Mouse (Mus musculus) neural tube, embryonic 11.5 days (tissue): Measurements from ENCODE around the gene Cab39l. TPM values are rescaled to one million over a fixed set of nuclear protein-coding genes. Genes with fewer than 3 reads are reported as not detected.
"Not testable (repeated sequence)": the region's sequence is repeated elsewhere in the genome, so short reads cannot be mapped to it uniquely, and the experiment has no call there.

Experiments
- ATAC-seq: fragments of 200-750 bp; cut with Nextera tagmentation; 2 replicates; pipeline ENCODE4 v1.8.0; 2017; ENCODE audit warnings: moderate number of reproducible peaks, mild to moderate bottlenecking, moderate TSS enrichment, moderate library complexity; ENCODE audit not compliant: insufficient read depth, low FRiP score, low TSS enrichment
- DNase-seq: peaks from one replicate; pipeline ENCODE4 v3.0.0-alpha.2; 2015; ENCODE audit warnings: low spot score
- H3K27ac ChIP-seq: fragments of 300-500 bp; sonication (generic); 2 replicates; pipeline ENCODE4 v1.5.1; 2014; ENCODE audit warnings: low read depth, mild to moderate bottlenecking, low read length
- H3K27me3 ChIP-seq: fragments of 300-500 bp; sonication (generic); 2 replicates; pipeline ENCODE4 v1.6.1; 2014; ENCODE audit warnings: mild to moderate bottlenecking, low read length, mixed read lengths; ENCODE audit not compliant: control insufficient read depth, insufficient read depth
- H3K36me3 ChIP-seq: fragments of 300-500 bp; sonication (generic); 2 replicates; pipeline ENCODE4 v1.6.1; 2014; ENCODE audit warnings: mild to moderate bottlenecking, low read length, moderate library complexity, mixed read lengths; ENCODE audit not compliant: control insufficient read depth, insufficient read depth
- H3K4me1 ChIP-seq: fragments of 300-500 bp; sonication (generic); 2 replicates; pipeline ENCODE4 v1.6.1; 2014; ENCODE audit warnings: low read length, mixed read lengths; ENCODE audit not compliant: control insufficient read depth, insufficient read depth
- H3K4me2 ChIP-seq: fragments of 300-500 bp; sonication (generic); 2 replicates; pipeline ENCODE4 v1.6.1; 2014; ENCODE audit warnings: low read depth, mild to moderate bottlenecking, moderate library complexity
- H3K4me3 ChIP-seq: fragments of 300-500 bp; sonication (generic); 2 replicates; pipeline ENCODE4 v1.5.1; 2014; ENCODE audit warnings: low read depth, low read length
- H3K9ac ChIP-seq: fragments of 300-500 bp; sonication (generic); 2 replicates; pipeline ENCODE4 v1.6.1; 2014; ENCODE audit warnings: mild to moderate bottlenecking, low read length
- H3K9me3 ChIP-seq: fragments of 300-500 bp; sonication (generic); 2 replicates; pipeline ENCODE4 v1.6.1; 2016; ENCODE audit warnings: low read length; ENCODE audit not compliant: control insufficient read depth
- WGBS: fragments of 180-500 bp; shearing (Covaris S2); extraction: QIAGEN DNeasy Blood & Tissue Kit; methylation state at CpG from one replicate; pipeline ENCODE4 v1.1.7; 2014; 5-methylcytosine and 5-hydroxymethylcytosine counted together
- polyA plus RNA-seq: library from polyadenylated mRNA; unstranded; fragments of >200 nt; fragmentation: Nextera tagmentation; extraction: Ambion mirVana; gene quantifications from 2 replicates; pipeline ENCODE4 v1.2.1, GENCODE M21; 2014

Cab39l gene
- polyA plus RNA-seq, 1 experiment from 2014 or later: 38.5 TPM

DNA sequence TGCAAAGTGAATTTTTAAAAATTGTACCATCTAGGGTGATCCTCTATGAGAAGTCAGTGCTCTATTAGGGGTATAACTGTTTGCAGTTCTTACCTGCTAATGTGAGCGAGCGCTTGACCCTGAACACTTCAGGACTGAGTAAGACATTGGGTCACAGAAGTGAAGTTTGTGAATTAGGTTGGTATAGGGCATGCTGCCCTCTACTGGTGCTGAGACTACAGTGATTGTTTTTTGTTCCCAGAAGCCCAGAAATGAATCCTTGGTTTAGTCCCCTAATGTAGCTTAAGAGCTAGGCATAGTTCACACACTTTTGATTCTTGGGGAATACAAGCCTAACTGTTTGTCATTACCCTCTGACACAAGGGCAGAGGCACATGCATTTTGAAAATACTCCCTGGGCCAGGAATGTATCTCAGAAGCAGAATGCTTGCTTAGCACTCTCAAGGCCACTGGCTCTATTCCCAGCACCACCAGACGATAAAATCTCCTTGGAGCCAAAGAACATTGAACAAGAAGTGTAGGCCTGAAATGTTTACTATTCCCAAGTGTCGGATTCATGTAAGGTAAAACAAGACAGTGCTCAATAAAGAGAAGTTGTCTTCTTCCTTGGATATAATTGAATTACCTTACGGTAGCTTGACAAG, 163.4 kb downstream of the Cab39l start:
- no peak for ATAC-seq

GRCm38 (mm10) chr14:59605671-59606353, 165.0 kb downstream of the Cab39l start:
- H3K4me3 ChIP-seq: no peak overlapping the region
- WGBS: 18% methylated on average over 5 of the region's 5 CpGs
- no peaks in the 10 kb centered on the region for H3K9me3 ChIP-seq
- H3K4me1 ChIP-seq: no peaks in the 10 kb centered on the region
- DNase-seq (peak; percentile 73), ATAC-seq (no peak; the same call in 1 of the 2 replicates)
- H3K27me3 ChIP-seq: no peaks in the 10 kb centered on the region
- no peak overlapping the region for H3K9ac ChIP-seq
- no peak overlapping the region for H3K27ac ChIP-seq
- no peaks in the 10 kb centered on the region for H3K36me3 ChIP-seq
- no peak overlapping the region for H3K4me2 ChIP-seq

More for the DNA sequence above, 163.4 kb downstream of the Cab39l start:
- Histone ChIP-seq H3K4me2 (no peak overlapping the region), H3K4me3 (no peak overlapping the region), H3K27ac (no peak overlapping the region), H3K9ac (no peak overlapping the region), H3K9me3 (no peaks in the 10 kb centered on the region), H3K4me1 (no peaks in the 10 kb centered on the region), H3K36me3 (no peaks in the 10 kb centered on the region), H3K27me3 (no peaks in the 10 kb centered on the region)
- WGBS: 65% methylated on average over 5 of the region's 5 CpGs
- DNase-seq: peak; percentile 44

DNA sequence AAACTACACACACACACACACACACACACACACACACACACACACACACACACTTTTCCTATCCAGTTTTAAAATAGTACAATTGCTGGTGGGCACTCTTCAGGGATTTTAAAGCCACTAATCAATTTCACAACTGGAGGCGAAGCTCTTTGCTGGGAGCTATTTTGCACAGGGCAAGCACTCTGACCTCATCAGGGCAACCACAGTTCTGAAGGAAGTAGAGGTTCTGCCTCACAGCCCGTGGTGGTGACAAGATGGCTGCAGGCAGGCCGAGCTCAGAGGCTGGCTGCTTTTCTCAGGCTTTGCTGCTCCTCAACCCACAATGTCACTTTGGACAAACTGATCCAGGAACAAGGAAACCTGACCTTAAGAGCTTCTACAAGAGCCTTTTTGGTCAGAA, 166.2 kb downstream of the Cab39l start:
- DNase-seq: no peak
- Histone ChIP-seq H3K27me3 (no peaks in the 10 kb centered on the region), H3K4me3 (no peak overlapping the region), H3K27ac (no peak overlapping the region), H3K4me2 (no peak overlapping the region), H3K9ac (no peak overlapping the region), H3K9me3 (no peaks in the 10 kb centered on the region), H3K36me3 (no peaks in the 10 kb centered on the region), H3K4me1 (no peaks in the 10 kb centered on the region)
- WGBS: 59% methylated on average over 3 of the region's 3 CpGs
- ATAC-seq: no peak

DNA sequence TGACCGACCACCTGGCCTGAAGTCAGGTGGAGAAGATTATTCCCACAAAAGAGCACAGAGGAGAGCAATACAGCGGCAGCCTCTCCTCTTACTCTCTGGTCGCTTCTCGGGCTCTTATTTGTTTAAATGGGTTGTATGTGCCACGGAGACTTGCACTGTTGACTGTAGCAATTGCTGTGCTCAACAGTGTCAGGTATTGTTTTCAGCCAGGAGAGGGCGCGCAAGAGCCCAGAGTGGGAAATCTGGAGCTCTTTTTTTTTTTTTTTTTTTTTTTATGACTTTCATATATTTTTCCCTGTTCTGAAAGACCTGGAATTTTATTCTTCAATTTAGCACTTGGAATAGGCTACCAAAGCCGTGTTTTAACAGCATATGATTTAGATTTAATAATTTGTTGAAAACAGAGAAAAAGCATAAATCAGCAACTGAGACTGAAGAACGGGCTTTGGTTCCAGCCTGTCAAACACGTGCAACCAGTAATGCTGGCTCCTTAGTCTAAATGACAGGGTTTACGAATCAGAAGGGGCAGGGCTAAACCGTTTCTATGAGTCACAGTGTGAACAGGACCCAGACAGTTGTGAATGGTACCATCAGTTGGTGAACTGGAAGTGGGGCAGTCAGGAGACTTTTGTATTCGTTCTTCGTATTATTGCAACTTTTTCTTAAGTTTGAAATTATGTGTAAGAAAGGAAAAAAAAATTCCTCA, 172.3 kb downstream of the Cab39l start:
- H3K4me1 ChIP-seq: no peaks in the 10 kb centered on the region
- no peaks in the 10 kb centered on the region for H3K27me3 ChIP-seq
- ATAC-seq (no peak), DNase-seq (peak; percentile 75)
- H3K4me2 ChIP-seq: no peak overlapping the region
- no peaks in the 10 kb centered on the region for H3K36me3 ChIP-seq
- H3K27ac ChIP-seq: no peak overlapping the region
- no peak overlapping the region for H3K9ac ChIP-seq
- no peak overlapping the region for H3K4me3 ChIP-seq
- no peaks in the 10 kb centered on the region for H3K9me3 ChIP-seq
- WGBS: 50% methylated on average over 14 of the region's 14 CpGs

DNA sequence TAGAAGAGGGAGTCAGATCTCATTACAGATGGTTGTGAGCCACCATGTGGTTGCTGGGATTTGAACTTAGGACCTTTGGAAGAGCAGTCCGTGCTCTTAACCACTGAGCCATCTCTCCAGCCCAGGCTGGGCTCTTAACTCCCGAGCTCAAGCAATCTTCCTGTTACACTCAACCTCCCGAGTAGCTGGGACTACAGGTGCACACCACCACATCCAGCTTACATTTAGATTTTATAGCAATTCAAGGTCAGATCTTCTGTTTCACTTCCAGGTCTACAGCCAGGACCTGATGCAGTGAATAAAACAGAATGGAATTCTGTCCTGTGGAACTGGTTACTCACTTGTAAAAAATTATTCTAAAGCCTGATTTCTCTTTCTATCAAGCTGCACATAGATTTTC, 173.4 kb downstream of the Cab39l start:
- H3K27me3 ChIP-seq, DNase-seq, H3K9me3 ChIP-seq, H3K4me1 ChIP-seq, H3K4me3 ChIP-seq, ATAC-seq, H3K9ac ChIP-seq, H3K36me3 ChIP-seq, H3K4me2 ChIP-seq, H3K27ac ChIP-seq: not testable (repeated sequence)
- WGBS: 83% methylated on average over 3 of the region's 3 CpGs

DNA sequence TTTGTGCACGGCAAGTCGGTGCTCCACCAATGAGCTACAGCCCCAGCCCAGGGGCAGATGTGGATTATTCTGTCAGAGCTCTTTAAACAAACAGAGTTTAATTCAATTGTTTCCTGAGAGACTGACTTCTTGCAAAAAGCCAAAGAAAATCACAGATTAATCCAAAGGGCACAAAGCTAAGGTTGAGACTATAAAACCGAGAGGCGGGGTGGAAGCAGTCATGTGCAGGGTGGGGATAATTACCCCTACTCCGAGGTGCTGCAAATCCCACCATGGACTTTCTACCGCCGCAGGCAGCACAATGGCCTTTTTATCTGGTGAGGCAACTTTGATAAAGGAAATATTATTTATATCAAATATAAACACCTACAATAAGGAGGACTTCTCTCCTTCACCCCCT, 176.0 kb downstream of the Cab39l start:
- DNase-seq (no peak), ATAC-seq (no peak)
- no peak overlapping the region for H3K9ac ChIP-seq
- H3K9me3 ChIP-seq: no peaks in the 10 kb centered on the region
- H3K27me3 ChIP-seq: no peaks in the 10 kb centered on the region
- no peak overlapping the region for H3K27ac ChIP-seq
- WGBS: 70% methylated on average over 7 of the region's 7 CpGs
- H3K4me2 ChIP-seq: no peak overlapping the region
- no peaks in the 10 kb centered on the region for H3K36me3 ChIP-seq
- H3K4me3 ChIP-seq: no peak overlapping the region
- no peaks in the 10 kb centered on the region for H3K4me1 ChIP-seq

DNA sequence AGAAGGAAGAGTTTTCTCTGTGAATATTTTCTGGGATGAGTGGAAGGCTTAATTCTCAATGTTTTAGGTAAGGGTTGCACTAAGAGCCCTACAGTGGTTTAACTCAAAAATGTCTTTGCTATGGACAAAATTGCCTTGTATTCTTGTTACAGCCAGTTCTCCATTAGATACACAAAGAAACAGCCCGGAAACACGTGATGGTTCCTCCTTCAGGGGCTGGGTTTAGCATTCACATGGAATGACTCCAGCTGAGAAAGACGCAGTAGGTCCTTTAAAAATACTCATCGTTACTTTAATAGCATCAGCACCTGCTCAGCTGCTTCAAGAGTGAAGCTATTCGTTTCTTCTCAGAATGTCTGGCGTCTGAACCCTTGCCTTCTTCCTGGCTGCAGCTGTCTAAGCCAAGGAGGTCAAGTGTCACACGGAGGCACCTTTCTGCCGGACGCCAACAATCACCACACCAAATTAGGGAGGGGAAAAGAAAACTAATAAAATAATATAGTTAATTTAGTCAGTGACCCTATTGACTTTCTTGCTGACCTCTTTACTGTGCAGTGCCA, 183.6 kb downstream of the Cab39l start:
- H3K4me3 ChIP-seq: no peak overlapping the region; the same call in 1 of the 2 replicates
- no peak overlapping the region for H3K27ac ChIP-seq
- H3K27me3 ChIP-seq: peaks cover 8% of the 10 kb centered on the region; the same call in 1 of the 2 replicates
- ATAC-seq (no peak), DNase-seq (no peak)
- H3K36me3 ChIP-seq: no peaks in the 10 kb centered on the region
- H3K9me3 ChIP-seq: no peaks in the 10 kb centered on the region
- no peak overlapping the region for H3K9ac ChIP-seq
- H3K4me2 ChIP-seq: no peak overlapping the region
- 18% methylated on average over 9 of the region's 9 CpGs for WGBS
- peaks cover 7% of the 10 kb centered on the region; the same call in 1 of the 2 replicates for H3K4me1 ChIP-seq

GRCm38 (mm10) chr14:59625158-59625805, 184.5 kb downstream of the Cab39l start, which contains the start of gene Shisa2:
TSS of gene Shisa2 (plus strand) at chr14:59625308.
- H3K27me3 ChIP-seq: peaks cover 8% of the 10 kb centered on the region; the same call in 1 of the 2 replicates
- H3K9ac ChIP-seq: peak within 1 kb of the TSS; percentile 64

More at GRCm38 (mm10) chr14:59625158-59625805, 184.5 kb downstream of the Cab39l start, which contains the start of gene Shisa2:
- Histone ChIP-seq H3K27ac (peak within 1 kb of the TSS; percentile 80), H3K4me3 (peak within 1 kb of the TSS; percentile 66), H3K9me3 (no peaks in the 10 kb centered on the region), H3K4me2 (peak within 1 kb of the TSS; percentile 73), H3K36me3 (no peaks in the 10 kb centered on the region), H3K4me1 (peaks cover 7% of the 10 kb centered on the region; the same call in 1 of the 2 replicates)
- DNase-seq: peak; percentile 89
- ATAC-seq: peak; percentile 88
- under 1% methylated on average over 63 of the region's 65 CpGs for WGBS
